In the genomic region with DNA sequence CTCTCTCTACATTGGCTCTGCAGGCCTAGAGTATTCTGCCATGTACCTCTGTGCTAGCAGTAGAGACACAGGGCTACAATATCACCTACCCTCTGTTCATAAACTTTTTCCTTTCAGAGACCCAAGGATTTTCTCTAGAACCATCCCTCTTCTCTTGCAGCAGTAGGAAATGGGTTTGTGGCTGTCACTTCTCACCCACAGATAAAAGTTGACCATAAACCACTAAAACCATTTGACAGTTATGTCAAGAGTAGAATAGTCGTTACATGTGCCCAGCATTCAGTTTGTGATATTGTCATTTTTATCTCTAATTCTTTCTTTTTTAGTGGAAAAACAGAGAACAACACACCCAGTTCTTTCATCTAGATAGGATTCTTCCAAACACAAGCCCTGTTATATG, we compare ENCODE assay signal across 20 mouse cellular contexts.
A peak's percentile ranks its signal among the peaks of the same experiment; 100 is the strongest.
DNase-seq lines count a peak whose midpoint lies in the region; ATAC-seq and TF ChIP-seq lines count a peak whose summit lies in the region.
"Had no signal": no experiment of that assay in that cellular context is flagged by ENCODE, and none has a peak within 500 bp of the region (broad histone marks: within the 10 kb centered on the region; RNA-seq: fewer than 3 reads in every experiment).

No protein-coding gene starts in this region.

- no peaks in the 10 kb centered on the region for H3K9me3 ChIP-seq in midbrain, embryonic 10.5 days (replicated peaks)
- no peaks in the 10 kb centered on the region for H3K9me3 ChIP-seq in hindbrain, postnatal 0 days (ENCODE audit: low read length)
- H3K9me3 ChIP-seq: forebrain, embryonic 13.5 days; G1E; heart, embryonic 10.5 days; hindbrain, embryonic 13.5 days had no signal

- H3K4me3 ChIP-seq in midbrain, embryonic 10.5 days = no peak overlapping the region
- no peak overlapping the region for H3K4me3 ChIP-seq in hindbrain, postnatal 0 days (ENCODE audit: low read length)
- H3K4me3 ChIP-seq: forebrain, embryonic 13.5 days; heart, embryonic 10.5 days; hindbrain, embryonic 13.5 days had no signal

- H3K9ac ChIP-seq in hindbrain, postnatal 0 days (replicated peaks; ENCODE audit: low read length) = no peak overlapping the region
- H3K9ac ChIP-seq: forebrain, embryonic 13.5 days; forebrain, postnatal 0 days; hindbrain, embryonic 13.5 days had no signal

- DNase-seq in thymus, postnatal 0 days (ENCODE audit: low spot score) = peak; percentile 2
- no peak for DNase-seq in thymus, postnatal 36 days
- no peak for DNase-seq in midbrain, embryonic 10.5 days (ENCODE audit: low spot score)
- no peak for DNase-seq in hindbrain, postnatal 0 days (ENCODE audit: low spot score)
- DNase-seq: adrenal gland, postnatal 14 days; cerebellum, adult 11-12 months; cerebellum, adult 9-10 months; cerebellum, postnatal 25 days; forebrain, postnatal 0 days; gastrocnemius, postnatal 14 days; heart, adult 11 months; heart, postnatal 10 days; heart, postnatal 4 days had no signal

- no peak for TF ChIP-seq CTCF in hindbrain, postnatal 0 days (IDR thresholded peaks at IDR 0.05; ENCODE audit: low read depth)

- H3K4me1 ChIP-seq in midbrain, embryonic 10.5 days = no peaks in the 10 kb centered on the region
- no peaks in the 10 kb centered on the region for H3K4me1 ChIP-seq in hindbrain, postnatal 0 days (ENCODE audit: insufficient read depth, low read length)
- H3K4me1 ChIP-seq: forebrain, embryonic 13.5 days; heart, embryonic 10.5 days; hindbrain, embryonic 13.5 days had no signal

- no peaks in the 10 kb centered on the region for H3K27me3 ChIP-seq in midbrain, embryonic 10.5 days (ENCODE audit: low read depth, poor library complexity, severe bottlenecking)
- H3K27me3 ChIP-seq in hindbrain, postnatal 0 days (ENCODE audit: insufficient read depth, low read length) = no peaks in the 10 kb centered on the region
- H3K27me3 ChIP-seq: forebrain, embryonic 13.5 days; hindbrain, embryonic 13.5 days had no signal

- H3K4me2 ChIP-seq in hindbrain, postnatal 0 days (ENCODE audit: low read depth, low read length) = no peak overlapping the region
- H3K4me2 ChIP-seq: forebrain, embryonic 13.5 days; hindbrain, embryonic 13.5 days had no signal

- peak; percentile 36 to 62; a peak in 3 of 4 replicates for ATAC-seq in hematopoietic stem cell, adult 5-6 weeks (replicated peaks in 1 of 2; ENCODE audit: insufficient read depth in 1 of 2, low FRiP score in 2 of 2, low TSS enrichment in 1 of 2, low read depth in 1 of 2, poor library complexity in 2 of 2, severe bottlenecking in 2 of 2)
- ATAC-seq in megakaryocyte progenitor cell, adult 5-6 weeks (replicated peaks; ENCODE audit: poor library complexity) = peak; percentile 73
- no peak for ATAC-seq in hindbrain, postnatal 0 days
- ATAC-seq: CD4-positive, CD25-positive, alpha-beta regulatory T cell, adult 4 months; forebrain, embryonic 13.5 days; forebrain, postnatal 0 days had no signal

- 80% methylated on average over 1 of the region's 1 CpGs for WGBS in midbrain, embryonic 10.5 days
- WGBS in hindbrain, postnatal 0 days = 74% methylated on average over 1 of the region's 1 CpGs

- H3K27ac ChIP-seq in midbrain, embryonic 10.5 days (replicated peaks) = no peak overlapping the region
- H3K27ac ChIP-seq in hindbrain, postnatal 0 days = no peak overlapping the region
- H3K27ac ChIP-seq: forebrain, embryonic 13.5 days; heart, embryonic 10.5 days; hindbrain, embryonic 13.5 days had no signal

- H3K36me3 ChIP-seq in midbrain, embryonic 10.5 days = no peaks in the 10 kb centered on the region
- H3K36me3 ChIP-seq in hindbrain, postnatal 0 days (ENCODE audit: insufficient read depth, low read length) = no peaks in the 10 kb centered on the region
- H3K36me3 ChIP-seq: G1E; heart, embryonic 10.5 days; hindbrain, embryonic 13.5 days had no signal
